Mouse (Mus musculus): Measurements from ENCODE around the gene Fxyd2. TPM values are rescaled to one million over a fixed set of nuclear protein-coding genes. Genes with fewer than 3 reads are reported as not detected.

Fxyd2 gene
- polyA plus RNA-seq, 1 experiment from 2014 or later = 1.2 TPM

DNA sequence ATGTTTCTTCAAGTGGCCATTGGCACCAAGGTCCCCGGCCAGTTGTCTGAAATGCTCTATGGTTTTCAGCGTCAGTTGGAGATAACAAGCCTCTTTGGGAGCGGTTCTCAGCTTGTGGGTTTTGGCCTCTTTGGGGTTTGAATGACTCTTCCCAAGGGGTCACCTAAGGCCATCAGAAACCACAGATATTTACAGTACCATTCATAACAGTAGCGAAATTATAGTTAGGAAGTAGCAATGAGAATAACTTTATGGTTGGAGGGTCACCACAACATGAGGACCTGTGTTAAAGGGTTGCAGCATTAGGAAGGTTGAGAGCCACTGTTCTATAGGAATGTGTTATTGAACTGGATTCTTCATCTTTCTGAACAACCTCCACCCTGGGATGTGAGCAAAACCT, 51.9 kb downstream of the Fxyd2 start:
- H3K27me3 ChIP-seq (replicated peaks; ENCODE audit: control insufficient read depth, insufficient read depth, low read length) = no peaks in the 10 kb centered on the region
- no peak overlapping the region for H3K4me3 ChIP-seq (ENCODE audit: low read depth, low read length)
- H3K4me2 ChIP-seq (replicated peaks; ENCODE audit: low read depth) = no peak overlapping the region
- no peak for TF ChIP-seq CTCF (IDR thresholded peaks at IDR 0.05; ENCODE audit: low read depth)
- no peaks in the 10 kb centered on the region for H3K9me3 ChIP-seq (ENCODE audit: control insufficient read depth)
- 86% methylated on average over 4 of the region's 4 CpGs for WGBS
- H3K27ac ChIP-seq (ENCODE audit: low read depth, low read length) = no peak overlapping the region
- no peak overlapping the region for H3K9ac ChIP-seq (ENCODE audit: low read depth, low read length)
- no peaks in the 10 kb centered on the region for H3K4me1 ChIP-seq (replicated peaks; ENCODE audit: control insufficient read depth, insufficient read depth, low read length)
- no peaks in the 10 kb centered on the region for H3K36me3 ChIP-seq (ENCODE audit: control insufficient read depth, insufficient read depth)
- no peak for ATAC-seq

GRCm38 (mm10) chr9:45454032-45454431, 54.6 kb downstream of the Fxyd2 start:
- Histone ChIP-seq H3K27ac (ENCODE audit: low read depth, low read length) (no peak overlapping the region), H3K4me2 (replicated peaks; ENCODE audit: low read depth) (no peak overlapping the region), H3K27me3 (replicated peaks; ENCODE audit: control insufficient read depth, insufficient read depth, low read length) (no peaks in the 10 kb centered on the region), H3K36me3 (ENCODE audit: control insufficient read depth, insufficient read depth) (no peaks in the 10 kb centered on the region), H3K4me1 (replicated peaks; ENCODE audit: control insufficient read depth, insufficient read depth, low read length) (no peaks in the 10 kb centered on the region), H3K4me3 (ENCODE audit: low read depth, low read length) (no peak overlapping the region), H3K9me3 (ENCODE audit: control insufficient read depth) (no peaks in the 10 kb centered on the region), H3K9ac (ENCODE audit: low read depth, low read length) (no peak overlapping the region)
- ATAC-seq = no peak
- TF ChIP-seq CTCF (IDR thresholded peaks at IDR 0.05; ENCODE audit: low read depth) = no peak
- WGBS = 83% methylated on average over 10 of the region's 10 CpGs

GRCm38 (mm10) chr9:45454889-45455610, 55.6 kb downstream of the Fxyd2 start:
- no peak for TF ChIP-seq CTCF (IDR thresholded peaks at IDR 0.05; ENCODE audit: low read depth)
- Histone ChIP-seq H3K4me1 (replicated peaks; ENCODE audit: control insufficient read depth, insufficient read depth, low read length) (no peaks in the 10 kb centered on the region), H3K27ac (ENCODE audit: low read depth, low read length) (no peak overlapping the region), H3K36me3 (ENCODE audit: control insufficient read depth, insufficient read depth) (no peaks in the 10 kb centered on the region), H3K27me3 (replicated peaks; ENCODE audit: control insufficient read depth, insufficient read depth, low read length) (no peaks in the 10 kb centered on the region), H3K9me3 (ENCODE audit: control insufficient read depth) (no peaks in the 10 kb centered on the region), H3K4me2 (replicated peaks; ENCODE audit: low read depth) (no peak overlapping the region), H3K4me3 (ENCODE audit: low read depth, low read length) (no peak overlapping the region), H3K9ac (ENCODE audit: low read depth, low read length) (no peak overlapping the region)
- WGBS = 71% methylated on average over 8 of the region's 8 CpGs
- ATAC-seq = no peak

DNA sequence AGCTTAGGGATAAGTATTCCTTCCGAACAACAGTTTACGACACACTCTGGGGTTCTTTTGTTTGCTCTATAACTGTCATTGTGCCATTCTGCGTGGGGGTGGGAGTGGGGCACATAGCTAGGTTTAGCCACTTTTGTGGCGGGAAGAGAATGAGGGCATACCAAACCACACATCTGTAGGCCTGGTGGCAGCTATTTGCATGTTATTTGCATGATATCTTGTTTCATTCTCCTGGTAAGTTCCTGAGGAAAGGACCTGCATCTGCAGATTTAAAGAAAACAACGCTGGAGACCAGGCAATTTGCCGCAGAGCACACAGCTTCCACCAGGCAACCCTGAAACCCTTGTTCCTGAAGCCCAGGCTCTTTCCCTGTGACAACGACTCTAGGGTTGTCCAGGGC, 57.7 kb downstream of the Fxyd2 start:
- no peak for ATAC-seq
- H3K9ac ChIP-seq (ENCODE audit: low read depth, low read length) = no peak overlapping the region
- H3K27ac ChIP-seq (ENCODE audit: low read depth, low read length) = no peak overlapping the region
- H3K36me3 ChIP-seq (ENCODE audit: control insufficient read depth, insufficient read depth) = no peaks in the 10 kb centered on the region
- no peak overlapping the region for H3K4me2 ChIP-seq (replicated peaks; ENCODE audit: low read depth)
- no peaks in the 10 kb centered on the region for H3K4me1 ChIP-seq (replicated peaks; ENCODE audit: control insufficient read depth, insufficient read depth, low read length)
- no peaks in the 10 kb centered on the region for H3K9me3 ChIP-seq (ENCODE audit: control insufficient read depth)
- 29% methylated on average over 7 of the region's 7 CpGs for WGBS
- TF ChIP-seq CTCF (IDR thresholded peaks at IDR 0.05; ENCODE audit: low read depth) = no peak
- H3K27me3 ChIP-seq (replicated peaks; ENCODE audit: control insufficient read depth, insufficient read depth, low read length) = no peaks in the 10 kb centered on the region
- H3K4me3 ChIP-seq (ENCODE audit: low read depth, low read length) = no peak overlapping the region

DNA sequence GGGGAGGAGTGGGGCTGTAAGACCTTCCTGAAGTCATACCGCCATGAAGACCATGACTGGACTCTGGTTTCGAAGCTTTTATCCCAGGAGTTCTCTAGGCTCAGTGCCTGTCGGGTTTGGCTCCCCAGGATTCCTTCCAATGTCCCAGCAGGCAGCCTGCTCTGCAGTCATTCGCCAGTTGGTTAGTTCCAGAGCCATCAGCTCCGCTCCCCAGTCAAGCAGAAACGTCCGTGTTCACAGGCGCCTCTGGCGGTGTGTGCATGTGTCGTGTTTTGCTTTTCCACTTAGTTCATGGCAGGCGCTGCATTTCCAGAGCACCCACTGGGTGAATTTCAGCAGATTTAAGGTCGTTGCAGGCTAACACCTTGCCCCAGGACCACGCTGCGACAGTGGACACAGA, 58.9 kb downstream of the Fxyd2 start:
- Histone ChIP-seq H3K27me3 (replicated peaks; ENCODE audit: control insufficient read depth, insufficient read depth, low read length) (no peaks in the 10 kb centered on the region), H3K36me3 (ENCODE audit: control insufficient read depth, insufficient read depth) (no peaks in the 10 kb centered on the region), H3K27ac (ENCODE audit: low read depth, low read length) (no peak overlapping the region), H3K4me2 (replicated peaks; ENCODE audit: low read depth) (no peak overlapping the region), H3K9me3 (ENCODE audit: control insufficient read depth) (no peaks in the 10 kb centered on the region), H3K4me1 (replicated peaks; ENCODE audit: control insufficient read depth, insufficient read depth, low read length) (no peaks in the 10 kb centered on the region), H3K9ac (ENCODE audit: low read depth, low read length) (no peak overlapping the region), H3K4me3 (ENCODE audit: low read depth, low read length) (no peak overlapping the region)
- WGBS = 76% methylated on average over 14 of the region's 14 CpGs
- no peak for ATAC-seq
- TF ChIP-seq CTCF (IDR thresholded peaks at IDR 0.05; ENCODE audit: low read depth) = no peak

Other genes with a start within 250 kb of the Fxyd2 start
- 0.48 and 1.0 TPM in 2 replicates for gene BC049352, start 217.7 kb upstream of the Fxyd2 start, polyA plus RNA-seq (2015; fragmentation: Nextera tagmentation; extraction: Ambion mirVana)
- 70.6 and 72.0 TPM in 2 replicates for gene Tmprss4, start 195.6 kb upstream of the Fxyd2 start, polyA plus RNA-seq (2015; fragmentation: Nextera tagmentation; extraction: Ambion mirVana)
- 1.2 TPM in 2 replicates for gene Il10ra, start 130.5 kb upstream of the Fxyd2 start, polyA plus RNA-seq (2015; fragmentation: Nextera tagmentation; extraction: Ambion mirVana)
- 0.04 TPM in 1 of 2 replicates, not detected in the other for gene Tmprss13, start 80.6 kb upstream of the Fxyd2 start, polyA plus RNA-seq (2015; fragmentation: Nextera tagmentation; extraction: Ambion mirVana)
- gene Fxyd6, start 29.5 kb upstream of the Fxyd2 start, polyA plus RNA-seq (2015; fragmentation: Nextera tagmentation; extraction: Ambion mirVana) = 54.5 and 57.2 TPM in 2 replicates
- gene Dscaml1, start 27.0 kb downstream of the Fxyd2 start, polyA plus RNA-seq (2015; fragmentation: Nextera tagmentation; extraction: Ambion mirVana) = 0.08 and 0.09 TPM in 2 replicates

Measured in intestine, postnatal 0 days (tissue).